Mouse (Mus musculus) adipocyte (in vitro differentiated cells): ENCODE data around the gene Tet2.
A peak's percentile ranks its signal among the peaks of the same experiment; 100 is the strongest.

Source experiments
- DNase-seq: peaks from one replicate; pipeline ENCODE4 v3.0.0-alpha.2; 2016; ENCODE audit warnings: low spot score

Gene Tet2

GRCm38 (mm10) chr3:133518116-133518515 is 26.8 kb downstream of the Tet2 start:
- no peak for DNase-seq

- peak; percentile 29 for DNase-seq
Observed at GRCm38 (mm10) chr3:133517406-133517805, 27.5 kb downstream of the Tet2 start.

GRCm38 (mm10) chr3:133516137-133516536 is 28.8 kb downstream of the Tet2 start:
- DNase-seq = peak; percentile 88

- no peak for DNase-seq
Observed at GRCm38 (mm10) chr3:133515204-133515969, 29.6 kb downstream of the Tet2 start.

GRCm38 (mm10) chr3:133514290-133514689 is 30.6 kb downstream of the Tet2 start:
- DNase-seq = no peak

GRCm38 (mm10) chr3:133513475-133513874 is 31.5 kb downstream of the Tet2 start:
- DNase-seq = no peak

GRCm38 (mm10) chr3:133510368-133510767 is 34.6 kb downstream of the Tet2 start:
- no peak for DNase-seq

- no peak for DNase-seq
Observed at GRCm38 (mm10) chr3:133509796-133510195, 35.1 kb downstream of the Tet2 start.

GRCm38 (mm10) chr3:133508881-133509280 is 36.1 kb downstream of the Tet2 start:
- DNase-seq = no peak

GRCm38 (mm10) chr3:133506289-133506954 is 38.5 kb downstream of the Tet2 start:
- DNase-seq = no peak

GRCm38 (mm10) chr3:133496953-133497352 is 48.0 kb downstream of the Tet2 start:
- no peak for DNase-seq

GRCm38 (mm10) chr3:133491370-133491769 is 53.6 kb downstream of the Tet2 start:
- DNase-seq = no peak

GRCm38 (mm10) chr3:133488022-133488725 is 56.8 kb downstream of the Tet2 start:
- DNase-seq = no peak

GRCm38 (mm10) chr3:133482887-133483286 is 62.1 kb downstream of the Tet2 start:
- no peak for DNase-seq

GRCm38 (mm10) chr3:133478987-133479386 is 66.0 kb downstream of the Tet2 start:
- DNase-seq = no peak

GRCm38 (mm10) chr3:133473781-133474180 is 71.2 kb downstream of the Tet2 start:
- no peak for DNase-seq

GRCm38 (mm10) chr3:133471101-133471500 is 73.8 kb downstream of the Tet2 start:
- DNase-seq = no peak

GRCm38 (mm10) chr3:133468883-133469282 is 76.1 kb downstream of the Tet2 start:
- DNase-seq = no peak

GRCm38 (mm10) chr3:133463233-133463632 is 81.7 kb downstream of the Tet2 start:
- no peak for DNase-seq

GRCm38 (mm10) chr3:133462485-133462884 is 82.5 kb downstream of the Tet2 start:
- DNase-seq = no peak

GRCm38 (mm10) chr3:133462059-133462458 is 82.9 kb downstream of the Tet2 start:
- DNase-seq = no peak

GRCm38 (mm10) chr3:133459174-133459573 is 85.8 kb downstream of the Tet2 start:
- no peak for DNase-seq

- no peak for DNase-seq
Observed at GRCm38 (mm10) chr3:133453896-133454295, 91.0 kb downstream of the Tet2 start.
